Mouse (Mus musculus): Measurements from ENCODE around the gene Fam160b1. TPM values are rescaled to one million over a fixed set of nuclear protein-coding genes. Genes with fewer than 3 reads are reported as not detected.
A peak's percentile ranks its signal among the peaks of the same experiment; 100 is the strongest.

The Fam160b1 gene
- polyA plus RNA-seq, 1 experiment from 2014 or later, result 14.9 TPM

DNA sequence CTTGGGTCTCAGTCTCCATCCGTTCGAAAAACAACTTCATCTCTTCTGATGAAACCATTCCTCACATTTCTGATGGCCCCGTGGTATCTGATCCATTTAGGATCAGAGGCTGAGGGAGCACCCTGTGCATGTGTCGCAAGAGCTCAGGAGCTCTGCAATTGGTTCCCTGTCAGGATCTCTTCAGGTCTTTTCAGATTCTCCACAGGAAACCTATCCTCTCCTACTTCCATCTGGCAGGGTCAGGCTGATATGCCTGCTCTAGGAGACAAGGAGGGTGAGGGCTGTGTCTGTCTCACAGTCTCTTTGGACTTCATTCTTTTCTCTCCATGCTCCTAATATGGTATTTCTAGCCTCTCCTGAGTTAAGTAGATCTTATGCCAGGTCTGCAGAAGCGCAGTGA, 2.7 kb upstream of the Fam160b1 start:
- H3K36me3 ChIP-seq (ENCODE audit: insufficient read depth, low read length), result no peaks in the 10 kb centered on the region
- H3K4me1 ChIP-seq (ENCODE audit: insufficient read depth, low read depth, low read length), result peaks cover 25% of the 10 kb centered on the region; the same call in 1 of the 2 replicates
- TF ChIP-seq CTCF (IDR thresholded peaks at IDR 0.05) (no peak), EP300 (IDR thresholded peaks at IDR 0.05) (no peak)
- WGBS, result 69% methylated on average over 5 of the region's 5 CpGs
- peak overlapping the region; percentile 50 for H3K4me2 ChIP-seq (replicated peaks; ENCODE audit: low read depth, low read length)
- peak overlapping the region; percentile 16 for H3K4me3 ChIP-seq (ENCODE audit: low read depth, low read length)
- no peak overlapping the region for H3K9ac ChIP-seq (replicated peaks; ENCODE audit: low read depth)
- no peaks in the 10 kb centered on the region for H3K9me3 ChIP-seq (ENCODE audit: low read length)
- H3K27ac ChIP-seq (ENCODE audit: low read length), result peak overlapping the region; percentile 65
- no peaks in the 10 kb centered on the region for H3K27me3 ChIP-seq (replicated peaks; ENCODE audit: insufficient read depth, low read length)
- no peak for DNase-seq (ENCODE audit: low spot score)
- no peak for ATAC-seq

DNA sequence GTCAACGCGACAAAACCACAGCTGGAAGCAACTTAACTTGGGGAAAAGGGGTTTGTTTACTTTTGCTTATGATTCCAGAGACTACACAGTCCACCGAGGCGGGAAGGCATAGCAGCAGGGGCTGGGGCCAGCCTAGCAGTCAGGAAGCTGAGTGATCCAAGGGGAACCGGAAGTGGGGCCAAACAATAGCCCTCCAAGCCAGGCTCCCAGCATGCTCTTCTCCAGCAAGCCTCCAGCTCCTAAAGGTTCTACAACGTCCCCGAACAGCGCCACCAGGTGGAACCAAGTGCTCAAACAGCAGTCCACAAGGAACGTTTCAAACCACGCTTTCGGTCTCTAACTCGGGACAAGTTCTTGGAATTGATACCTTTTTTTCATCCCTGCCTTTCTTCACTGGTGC, 2.2 kb upstream of the Fam160b1 start:
- Histone ChIP-seq H3K36me3 (ENCODE audit: insufficient read depth, low read length) (no peaks in the 10 kb centered on the region), H3K27me3 (replicated peaks; ENCODE audit: insufficient read depth, low read length) (no peaks in the 10 kb centered on the region), H3K4me2 (replicated peaks; ENCODE audit: low read depth, low read length) (peak overlapping the region; percentile 50), H3K4me1 (ENCODE audit: insufficient read depth, low read depth, low read length) (peaks cover 25% of the 10 kb centered on the region; the same call in 1 of the 2 replicates), H3K4me3 (ENCODE audit: low read depth, low read length) (peak overlapping the region; percentile 16), H3K27ac (ENCODE audit: low read length) (peak overlapping the region; percentile 65), H3K9me3 (ENCODE audit: low read length) (no peaks in the 10 kb centered on the region), H3K9ac (replicated peaks; ENCODE audit: low read depth) (no peak overlapping the region)
- TF ChIP-seq CTCF (IDR thresholded peaks at IDR 0.05) (peak; percentile 87), EP300 (IDR thresholded peaks at IDR 0.05) (peak; percentile 50; the same call in 1 of the 2 replicates)
- 25% methylated on average over 12 of the region's 12 CpGs for WGBS
- DNase-seq (ENCODE audit: low spot score), result peak; percentile 92
- ATAC-seq, result peak; percentile 34

- no peak overlapping the region for H3K9ac ChIP-seq (replicated peaks; ENCODE audit: low read depth)
- DNase-seq (ENCODE audit: low spot score), result no peak
- H3K4me3 ChIP-seq (ENCODE audit: low read depth, low read length), result no peak overlapping the region
- peaks cover 26% of the 10 kb centered on the region; the same call in 1 of the 2 replicates for H3K4me1 ChIP-seq (ENCODE audit: insufficient read depth, low read depth, low read length)
- H3K4me2 ChIP-seq (replicated peaks; ENCODE audit: low read depth, low read length), result peak overlapping the region; percentile 56; the same call in 1 of the 2 replicates
- H3K36me3 ChIP-seq (ENCODE audit: insufficient read depth, low read length), result no peaks in the 10 kb centered on the region
- peak overlapping the region; percentile 6 for H3K27ac ChIP-seq (ENCODE audit: low read length)
- no peaks in the 10 kb centered on the region for H3K27me3 ChIP-seq (replicated peaks; ENCODE audit: insufficient read depth, low read length)
- ATAC-seq, result no peak
- H3K9me3 ChIP-seq (ENCODE audit: low read length), result no peaks in the 10 kb centered on the region
- WGBS, result 75% methylated on average over 20 of the region's 20 CpGs
- TF ChIP-seq EP300 (IDR thresholded peaks at IDR 0.05) (no peak), CTCF (IDR thresholded peaks at IDR 0.05) (no peak)
Measured at GRCm38 (mm10) chr19:57358836-57359598, 1.5 kb upstream of the Fam160b1 start.

DNA sequence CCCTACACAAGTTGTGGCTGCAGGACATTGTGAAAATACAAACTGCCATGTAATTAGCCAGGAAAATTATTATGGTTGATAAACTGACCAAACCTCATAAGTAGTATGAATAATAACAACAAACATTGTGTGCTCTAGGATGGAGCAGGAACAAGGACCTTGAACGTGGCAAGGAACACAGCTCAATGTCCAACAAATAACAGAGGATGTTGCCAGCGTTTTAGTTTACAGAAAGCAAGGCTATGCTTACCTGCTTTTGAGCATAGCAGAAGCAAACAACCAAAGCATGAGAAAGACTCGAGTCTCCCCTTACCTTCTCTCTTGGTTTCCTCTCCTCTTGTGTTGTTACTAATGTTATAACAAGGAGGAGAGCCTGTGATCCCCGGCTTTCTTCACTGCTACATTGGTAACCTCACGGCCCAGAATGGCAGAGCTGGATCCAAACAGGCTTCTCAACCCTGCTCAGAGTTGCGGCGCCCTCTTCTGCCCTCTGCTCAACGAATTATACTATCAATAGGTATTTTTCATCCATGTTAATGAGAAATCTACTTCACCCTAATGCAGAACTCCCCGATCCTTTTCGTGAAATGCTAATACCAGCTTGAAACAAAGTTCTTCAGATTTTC, 666 bp upstream of the Fam160b1 start:
- no peak for ATAC-seq
- no peaks in the 10 kb centered on the region for H3K9me3 ChIP-seq (ENCODE audit: low read length)
- TF ChIP-seq CTCF (IDR thresholded peaks at IDR 0.05) (no peak), EP300 (IDR thresholded peaks at IDR 0.05) (no peak)
- H3K9ac ChIP-seq (replicated peaks; ENCODE audit: low read depth), result no peak overlapping the region
- peaks cover 33% of the 10 kb centered on the region; the same call in 1 of the 2 replicates for H3K4me1 ChIP-seq (ENCODE audit: insufficient read depth, low read depth, low read length)
- peak overlapping the region; percentile 98 for H3K4me3 ChIP-seq (ENCODE audit: low read depth, low read length)
- no peak for DNase-seq (ENCODE audit: low spot score)
- 22% methylated on average over 10 of the region's 10 CpGs for WGBS
- H3K4me2 ChIP-seq (replicated peaks; ENCODE audit: low read depth, low read length), result peak overlapping the region; percentile 56
- H3K27me3 ChIP-seq (replicated peaks; ENCODE audit: insufficient read depth, low read length), result no peaks in the 10 kb centered on the region
- H3K27ac ChIP-seq (ENCODE audit: low read length), result peak overlapping the region; percentile 98
- H3K36me3 ChIP-seq (ENCODE audit: insufficient read depth, low read length), result no peaks in the 10 kb centered on the region

- WGBS, result under 1% methylated on average over 62 of the region's 78 CpGs
- DNase-seq (ENCODE audit: low spot score) (peak; percentile 62), ATAC-seq (peak; percentile 50)
- Histone ChIP-seq H3K27ac (ENCODE audit: low read length) (peak overlapping the region; percentile 98), H3K27me3 (replicated peaks; ENCODE audit: insufficient read depth, low read length) (no peaks in the 10 kb centered on the region), H3K9ac (replicated peaks; ENCODE audit: low read depth) (peak overlapping the region; percentile 100), H3K4me1 (ENCODE audit: insufficient read depth, low read depth, low read length) (peaks cover 40% of the 10 kb centered on the region; the same call in 1 of the 2 replicates), H3K4me3 (ENCODE audit: low read depth, low read length) (peak overlapping the region; percentile 98), H3K4me2 (replicated peaks; ENCODE audit: low read depth, low read length) (peak overlapping the region; percentile 56), H3K9me3 (ENCODE audit: low read length) (no peaks in the 10 kb centered on the region), H3K36me3 (ENCODE audit: insufficient read depth, low read length) (no peaks in the 10 kb centered on the region)
- TF ChIP-seq EP300 (IDR thresholded peaks at IDR 0.05) (no peak), CTCF (IDR thresholded peaks at IDR 0.05) (no peak; the same call in 1 of the 2 replicates)
Measured at GRCm38 (mm10) chr19:57361131-57361938, 855 bp downstream of the Fam160b1 start.

DNA sequence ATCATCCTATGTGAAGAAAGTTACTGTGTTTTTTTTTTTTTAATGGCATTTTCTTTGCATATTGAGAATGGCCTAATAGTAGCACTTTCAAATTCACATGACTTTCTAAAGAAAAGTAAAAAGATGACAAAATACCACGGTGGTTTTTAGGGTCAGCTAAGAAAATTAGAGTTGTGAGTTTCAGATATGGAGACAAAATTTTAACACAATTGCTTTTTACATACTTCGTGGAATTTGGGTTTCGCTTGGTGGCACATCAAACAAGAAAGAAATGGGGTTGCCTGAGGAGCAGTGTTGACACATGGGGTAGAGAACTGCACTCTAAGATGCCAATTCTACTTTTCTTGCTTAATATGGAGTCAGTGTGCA, 1.4 kb downstream of the Fam160b1 start:
- Histone ChIP-seq H3K4me2 (replicated peaks; ENCODE audit: low read depth, low read length) (peak overlapping the region; percentile 56), H3K4me3 (ENCODE audit: low read depth, low read length) (peak overlapping the region; percentile 98), H3K36me3 (ENCODE audit: insufficient read depth, low read length) (no peaks in the 10 kb centered on the region), H3K27ac (ENCODE audit: low read length) (peak overlapping the region; percentile 98), H3K9me3 (ENCODE audit: low read length) (no peaks in the 10 kb centered on the region), H3K9ac (replicated peaks; ENCODE audit: low read depth) (peak overlapping the region; percentile 100), H3K27me3 (replicated peaks; ENCODE audit: insufficient read depth, low read length) (no peaks in the 10 kb centered on the region), H3K4me1 (ENCODE audit: insufficient read depth, low read depth, low read length) (peaks cover 41% of the 10 kb centered on the region; the same call in 1 of the 2 replicates)
- ATAC-seq (no peak), DNase-seq (ENCODE audit: low spot score) (no peak)
- 4% methylated on average over 3 of the region's 3 CpGs for WGBS
- no peak for TF ChIP-seq EP300 (IDR thresholded peaks at IDR 0.05)
- TF ChIP-seq CTCF (IDR thresholded peaks at IDR 0.05), result no peak
